Mouse (Mus musculus) intestine, embryonic 14.5 days (tissue): ENCODE measurements at regions not wholly inside any gene's neighbourhood (a gene's known extent, or its start where the extent isn't known, plus 50 kb on each side); places are given as distances from the start of the nearest gene placed in this dataset.
A peak's percentile ranks its signal among the peaks of the same experiment; 100 is the strongest.

Experiments
- ATAC-seq: fragments of 200-750 bp; cut with Nextera tagmentation; replicated peaks from 2 replicates; pipeline ENCODE4 v1.8.0; 2017; ENCODE audit warnings: low read depth, moderate number of reproducible peaks, moderate TSS enrichment, moderate library complexity; ENCODE audit not compliant: low FRiP score, low TSS enrichment
- DNase-seq: peaks from one replicate; pipeline ENCODE4 v3.0.0-alpha.2; 2018; ENCODE audit warnings: low spot score
- H3K27ac ChIP-seq: fragments of 300-500 bp; sonication (generic); 2 replicates; pipeline ENCODE4 v1.5.1; 2014; ENCODE audit warnings: low read depth, mild to moderate bottlenecking, control low read depth
- H3K27me3 ChIP-seq: fragments of 300-500 bp; sonication (generic); replicated peaks from 2 replicates; pipeline ENCODE4 v1.6.1; 2014; ENCODE audit warnings: low read length, control low read depth; ENCODE audit not compliant: control insufficient read depth, insufficient read depth
- H3K36me3 ChIP-seq: fragments of 300-500 bp; sonication (generic); 2 replicates; pipeline ENCODE4 v1.6.1; 2014; ENCODE audit warnings: low read length, control low read depth; ENCODE audit not compliant: control insufficient read depth, insufficient read depth
- H3K4me1 ChIP-seq: fragments of 300-500 bp; sonication (generic); replicated peaks from 2 replicates; pipeline ENCODE4 v1.6.1; 2014; ENCODE audit warnings: low read length, control low read depth, mixed read lengths; ENCODE audit not compliant: control insufficient read depth, insufficient read depth
- H3K4me2 ChIP-seq: fragments of 300-500 bp; sonication (generic); 2 replicates; pipeline ENCODE4 v1.6.1; 2014; ENCODE audit warnings: low read length
- H3K4me3 ChIP-seq: fragments of 300-500 bp; sonication (generic); 2 replicates; pipeline ENCODE4 v1.5.1; 2014; ENCODE audit warnings: low read depth, low read length, control low read depth, mixed read lengths
- H3K9ac ChIP-seq: fragments of 300-500 bp; sonication (generic); 2 replicates; pipeline ENCODE4 v1.6.1; 2014; ENCODE audit warnings: mild to moderate bottlenecking, low read length
- H3K9me3 ChIP-seq: fragments of 300-500 bp; sonication (generic); 2 replicates; pipeline ENCODE4 v1.6.1; 2016; ENCODE audit warnings: low read length, control low read depth; ENCODE audit not compliant: control insufficient read depth
- WGBS: fragments of 180-500 bp; shearing (Covaris S2); extraction: QIAGEN DNeasy Blood & Tissue Kit; methylation state at CpG from one replicate; pipeline ENCODE4 v1.1.7; 2014; 5-methylcytosine and 5-hydroxymethylcytosine counted together

DNA sequence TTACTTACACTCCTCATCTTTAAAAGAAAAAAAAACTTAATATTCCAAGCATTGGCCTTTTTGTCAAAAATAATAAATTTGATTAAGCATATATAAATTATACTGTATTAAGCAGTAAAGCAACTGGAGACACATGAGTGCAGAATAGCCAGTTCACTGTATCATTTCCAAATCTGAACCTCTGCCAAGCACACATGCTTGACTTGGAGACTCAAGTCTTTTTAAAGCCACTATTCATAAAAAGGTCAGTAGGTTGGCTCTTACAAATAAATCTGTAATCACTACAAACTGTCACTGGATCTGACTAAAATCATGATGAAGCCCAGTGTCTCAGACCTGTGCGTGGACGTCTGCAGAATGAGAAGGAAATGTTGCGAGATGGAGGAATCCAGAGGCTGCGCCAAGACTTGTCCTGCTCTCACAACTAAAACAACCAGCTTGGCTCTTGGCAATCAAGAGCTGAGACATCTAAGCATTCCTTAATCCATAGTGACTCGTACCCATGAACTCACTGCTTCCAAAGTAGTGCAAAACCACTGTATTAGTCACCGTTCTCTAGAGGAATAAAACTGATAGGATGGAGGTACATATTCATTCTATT, 195.8 kb upstream of the Map3k7 start:
- WGBS, result 51% methylated on average over 6 of the region's 6 CpGs
- H3K27ac ChIP-seq, result no peak overlapping the region
- H3K9ac ChIP-seq, result no peak overlapping the region
- no peaks in the 10 kb centered on the region for H3K36me3 ChIP-seq
- no peak overlapping the region for H3K4me3 ChIP-seq
- ATAC-seq (no peak), DNase-seq (no peak)
- H3K9me3 ChIP-seq, result no peaks in the 10 kb centered on the region
- no peaks in the 10 kb centered on the region for H3K27me3 ChIP-seq
- H3K4me1 ChIP-seq, result peaks cover 8% of the 10 kb centered on the region
- H3K4me2 ChIP-seq, result no peak overlapping the region

DNA sequence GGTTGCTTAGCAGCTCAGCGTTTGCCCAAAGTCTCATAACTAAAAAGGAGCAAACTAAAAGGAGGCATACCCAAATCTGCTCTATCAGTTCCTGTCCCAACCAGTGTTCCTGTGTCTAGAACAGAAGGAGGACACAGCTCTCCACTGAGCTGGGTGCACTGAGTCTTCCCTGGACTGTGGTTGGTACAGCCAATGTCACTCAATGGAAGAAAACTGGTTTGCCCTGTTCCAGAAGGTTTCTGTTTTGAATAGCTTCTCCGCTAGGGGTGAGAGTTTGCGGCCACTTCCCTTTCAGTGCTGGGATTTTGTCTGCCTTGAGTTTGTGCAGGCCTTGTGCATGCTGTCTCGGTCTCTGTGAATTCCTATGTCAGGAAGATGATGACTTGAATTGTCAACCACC, 194.6 kb upstream of the Map3k7 start:
- no peak for DNase-seq
- Histone ChIP-seq H3K27me3 (no peaks in the 10 kb centered on the region), H3K9me3 (no peaks in the 10 kb centered on the region), H3K9ac (no peak overlapping the region), H3K4me1 (peaks cover 8% of the 10 kb centered on the region), H3K4me2 (no peak overlapping the region), H3K4me3 (no peak overlapping the region), H3K36me3 (no peaks in the 10 kb centered on the region), H3K27ac (0 out of 2 replicates have a peak overlapping the region, but pooled peaks have one; percentile 45)
- ATAC-seq, result no peak
- 62% methylated on average over 4 of the region's 4 CpGs for WGBS

DNA sequence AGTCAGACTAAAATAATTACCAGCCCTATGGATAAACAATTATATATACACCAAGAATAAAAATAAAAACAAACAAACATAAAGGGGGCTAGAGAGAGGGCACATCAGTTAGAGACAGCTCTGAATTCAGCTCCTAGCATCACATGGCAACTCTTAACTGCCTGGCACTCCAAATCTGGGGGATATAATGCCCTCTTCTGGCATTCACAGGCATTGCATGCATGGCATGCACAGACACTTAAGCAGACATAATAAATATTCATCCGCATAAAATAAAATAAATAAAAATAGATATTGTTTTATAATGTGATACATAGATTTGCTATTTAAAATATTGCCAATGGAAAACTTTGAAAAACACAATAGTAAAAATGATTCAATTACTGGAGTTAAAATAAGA, 177.6 kb upstream of the Map3k7 start:
- ATAC-seq, result no peak
- DNase-seq, result no peak
- H3K36me3 ChIP-seq, result no peaks in the 10 kb centered on the region
- no peak overlapping the region for H3K4me3 ChIP-seq
- H3K9me3 ChIP-seq, result no peaks in the 10 kb centered on the region
- H3K4me2 ChIP-seq, result no peak overlapping the region
- no peaks in the 10 kb centered on the region for H3K27me3 ChIP-seq
- no peak overlapping the region for H3K9ac ChIP-seq
- H3K27ac ChIP-seq, result no peak overlapping the region
- 65% methylated on average over 1 of the region's 1 CpGs for WGBS
- H3K4me1 ChIP-seq, result no peaks in the 10 kb centered on the region

DNA sequence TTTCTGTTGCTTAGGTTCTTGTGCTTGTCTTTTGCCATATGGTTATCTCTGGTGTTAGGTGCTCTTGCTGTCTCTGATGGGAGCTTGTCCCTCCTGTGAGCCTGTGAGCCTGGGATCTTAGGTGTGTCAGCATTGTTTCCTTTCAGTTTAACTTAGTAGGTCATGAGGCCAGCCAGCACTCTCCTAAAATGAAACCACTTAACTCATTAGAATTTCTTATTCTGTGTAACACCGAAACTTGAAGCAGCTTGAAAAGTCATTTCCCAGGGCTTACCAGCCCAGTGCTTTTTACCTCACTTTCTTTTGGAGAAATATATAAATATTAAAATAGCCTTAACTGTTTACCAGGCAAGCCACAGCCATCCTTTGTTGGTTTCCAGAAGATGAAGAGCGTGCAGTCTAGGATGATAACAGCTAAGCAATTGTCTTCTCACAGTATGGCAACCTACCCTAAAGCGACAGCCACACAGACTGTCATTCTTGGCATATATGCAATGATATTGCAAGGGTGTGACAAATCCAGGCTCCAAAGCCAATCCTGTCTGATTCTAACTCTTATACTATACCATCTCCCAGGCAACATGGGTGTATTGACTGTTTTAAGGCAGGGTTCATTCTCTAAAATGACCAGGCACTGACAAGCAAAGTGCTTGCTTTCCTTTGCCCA, 146.2 kb upstream of the Map3k7 start:
- Histone ChIP-seq H3K4me1 (peaks cover 3% of the 10 kb centered on the region; the same call in 1 of the 2 replicates), H3K27ac (no peak overlapping the region), H3K9ac (no peak overlapping the region), H3K27me3 (no peaks in the 10 kb centered on the region), H3K9me3 (no peaks in the 10 kb centered on the region), H3K4me2 (no peak overlapping the region), H3K4me3 (no peak overlapping the region), H3K36me3 (no peaks in the 10 kb centered on the region)
- no peak for ATAC-seq
- DNase-seq, result no peak
- 92% methylated on average over 3 of the region's 3 CpGs for WGBS

DNA sequence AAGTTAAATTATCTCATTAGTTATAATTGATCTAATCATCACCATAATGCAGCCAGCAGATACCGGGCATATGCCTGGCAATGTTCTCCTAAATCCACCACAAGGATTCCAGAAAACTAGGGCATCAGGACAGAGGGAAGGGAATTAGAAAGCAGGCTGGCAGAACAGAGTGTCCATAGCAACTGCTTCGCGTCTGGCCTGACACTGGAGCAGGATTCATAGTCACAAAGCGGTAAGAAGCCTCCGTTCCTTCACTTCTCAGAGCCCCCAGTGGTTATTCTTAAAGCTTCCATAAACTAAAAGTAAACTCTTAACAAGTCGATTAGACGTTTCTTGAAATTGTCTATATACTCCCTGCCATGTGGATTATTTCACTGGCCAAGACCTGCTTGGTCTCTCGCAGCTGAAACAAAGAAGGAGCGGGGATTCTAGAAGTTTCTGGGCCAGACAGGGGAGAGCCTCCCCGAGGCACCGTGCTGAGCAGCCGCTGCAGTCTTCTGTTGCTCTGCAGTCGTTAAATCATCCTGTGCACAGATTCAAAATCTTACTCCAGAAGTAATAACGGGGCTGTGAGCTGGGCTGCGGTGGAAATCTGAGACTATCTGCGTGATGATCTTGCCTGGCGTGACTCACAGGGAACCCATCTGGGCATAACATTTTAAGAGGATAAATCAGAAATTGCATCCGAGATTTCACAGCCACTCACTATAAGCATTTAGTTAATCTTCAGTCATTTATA, 144.2 kb upstream of the Map3k7 start:
- Histone ChIP-seq H3K27me3 (no peaks in the 10 kb centered on the region), H3K9me3 (no peaks in the 10 kb centered on the region), H3K36me3 (no peaks in the 10 kb centered on the region), H3K4me3 (no peak overlapping the region), H3K4me2 (peak overlapping the region; percentile 16), H3K27ac (peak overlapping the region; percentile 47; the same call in 1 of the 2 replicates), H3K9ac (no peak overlapping the region), H3K4me1 (peaks cover 6% of the 10 kb centered on the region; the same call in 1 of the 2 replicates)
- 44% methylated on average over 18 of the region's 18 CpGs for WGBS
- ATAC-seq (no peak), DNase-seq (no peak)

DNA sequence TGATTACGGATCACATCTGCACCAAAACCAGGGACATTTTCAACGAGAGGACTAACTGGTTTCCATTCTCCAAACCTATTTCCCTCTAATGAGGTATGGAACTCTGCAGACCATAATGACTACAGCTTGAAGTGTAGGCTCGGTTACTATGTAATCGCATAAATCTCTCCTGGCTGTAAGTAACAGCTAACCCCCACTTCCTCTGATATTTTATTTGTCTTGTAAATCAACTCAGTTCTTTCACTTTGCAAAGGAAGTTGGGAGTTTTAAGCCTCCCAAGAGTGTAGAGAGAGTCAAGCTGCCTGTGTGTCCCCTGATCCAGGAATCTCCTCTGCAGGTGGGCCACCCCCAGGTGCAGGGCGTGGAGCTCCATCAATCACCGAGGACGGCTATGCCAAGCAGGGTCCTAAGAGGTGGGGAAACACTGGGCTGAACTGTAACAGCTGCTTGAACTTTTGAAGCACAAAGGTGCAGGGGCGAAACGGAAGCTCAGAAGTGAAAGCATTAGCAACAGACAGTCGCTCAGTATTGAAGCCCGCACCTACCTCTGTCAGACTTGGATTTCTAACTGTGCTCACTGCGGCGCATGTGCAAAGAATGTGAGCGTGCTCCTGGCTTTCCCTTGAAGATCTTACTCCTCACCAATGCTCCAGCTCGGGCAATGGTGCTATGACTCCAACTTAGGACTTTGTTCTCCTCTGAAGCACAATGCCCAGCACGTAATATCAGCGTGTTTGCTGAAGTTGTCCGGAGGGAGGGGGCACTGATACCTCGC, 140.1 kb upstream of the Map3k7 start:
- Histone ChIP-seq H3K9me3 (no peaks in the 10 kb centered on the region), H3K27ac (no peak overlapping the region), H3K4me1 (peaks cover 6% of the 10 kb centered on the region; the same call in 1 of the 2 replicates), H3K9ac (no peak overlapping the region), H3K27me3 (no peaks in the 10 kb centered on the region), H3K4me3 (no peak overlapping the region; the same call in 1 of the 2 replicates), H3K4me2 (peak overlapping the region; percentile 47), H3K36me3 (no peaks in the 10 kb centered on the region)
- 32% methylated on average over 19 of the region's 19 CpGs for WGBS
- ATAC-seq (peak; percentile 74), DNase-seq (peak; percentile 59)

DNA sequence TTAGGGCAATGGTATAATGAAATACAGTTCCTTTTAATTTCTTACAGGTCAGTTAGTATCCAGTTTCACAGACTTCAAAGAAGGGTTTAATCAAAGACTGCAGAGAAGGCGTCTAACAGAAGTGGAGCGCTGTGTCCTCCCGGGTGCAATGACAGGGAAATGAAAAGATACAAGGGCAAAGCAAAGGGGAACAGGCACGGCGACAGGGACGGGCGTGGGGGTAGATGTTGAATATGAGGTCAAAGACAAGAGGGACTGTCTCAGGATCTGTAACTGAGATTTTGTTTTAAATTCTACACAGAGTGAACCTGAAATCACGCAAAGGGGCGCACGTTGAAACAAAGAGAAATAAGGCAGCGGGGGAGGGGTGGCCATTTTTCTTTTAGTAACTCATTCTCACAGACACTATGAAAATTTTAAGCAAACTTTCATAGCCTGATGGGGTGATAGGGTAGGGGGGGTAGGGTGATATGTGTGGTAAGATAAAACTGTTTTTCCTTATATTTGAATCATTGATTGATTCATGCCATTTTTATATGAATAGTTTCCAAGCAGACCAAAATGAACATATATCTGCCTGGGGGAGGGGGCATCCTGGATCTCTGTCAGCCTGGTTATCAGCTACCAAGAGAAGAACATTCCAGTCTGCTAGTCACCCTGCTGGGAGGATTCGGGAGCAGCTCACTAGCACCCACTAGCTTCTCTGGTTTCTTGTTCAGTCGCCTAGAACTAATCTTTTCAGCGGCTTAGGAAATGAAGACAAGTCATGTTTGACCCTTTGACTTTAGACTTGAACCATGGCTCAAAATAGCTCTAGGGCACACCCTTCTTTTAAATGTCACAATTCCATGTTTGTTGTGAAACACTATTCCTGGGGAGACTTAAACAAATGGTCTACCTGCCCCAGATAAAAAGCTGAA, 139.1 kb upstream of the Map3k7 start:
- no peaks in the 10 kb centered on the region for H3K36me3 ChIP-seq
- H3K4me1 ChIP-seq, result peaks cover 6% of the 10 kb centered on the region; the same call in 1 of the 2 replicates
- no peak overlapping the region for H3K4me3 ChIP-seq
- WGBS, result 75% methylated on average over 14 of the region's 14 CpGs
- no peak overlapping the region for H3K9ac ChIP-seq
- peak overlapping the region; percentile 47 for H3K4me2 ChIP-seq
- H3K27me3 ChIP-seq, result no peaks in the 10 kb centered on the region
- H3K27ac ChIP-seq, result no peak overlapping the region
- ATAC-seq, result no peak
- no peak for DNase-seq
- H3K9me3 ChIP-seq, result no peaks in the 10 kb centered on the region
